Mouse (Mus musculus): Measurements from ENCODE around the gene Rcor1. TPM values are rescaled to one million over a fixed set of nuclear protein-coding genes. Genes with fewer than 3 reads are reported as not detected.

The Rcor1 gene
- 10 to 100 TPM; 35.8 to 41.3 TPM for total RNA-seq (2023)

GRCm38 (mm10) chr12:111038976-111039612 is at the start of gene Rcor1:
Gene Rcor1, plus strand, starts transcription at chr12:111039351.

Other genes starting within 250 kb of the Rcor1 start
- gene Mok, start 198.4 kb upstream of the Rcor1 start, total RNA-seq (2023) = not detected
- gene Zfp839, start 189.1 kb upstream of the Rcor1 start, total RNA-seq (2023) = 10 to 100 TPM; 17.1 to 17.3 TPM
- gene Cinp, start 150.2 kb upstream of the Rcor1 start, total RNA-seq (2023) = 10 to 100 TPM; 25.3 to 38.6 TPM
- gene Tecpr2, start 150.1 kb upstream of the Rcor1 start, total RNA-seq (2023) = 1 to 10 TPM; 7.8 to 8.6 TPM
- 10 to 100 TPM in 1 of 2 experiments, 1 to 10 TPM in 1; 9.1 to 10.4 TPM for gene Ankrd9, start 60.3 kb upstream of the Rcor1 start, total RNA-seq (2023)
- 10 to 100 TPM; 80.2 to 84.2 TPM for gene Traf3, start 127.0 kb downstream of the Rcor1 start, total RNA-seq (2023)
- gene 4930595D18Rik, start 145.1 kb downstream of the Rcor1 start, total RNA-seq (2023) = not detected
- 1 to 10 TPM; 3.8 to 5.6 TPM for gene Amn, start 231.7 kb downstream of the Rcor1 start, total RNA-seq (2023)

Data from B cell, adult 67 days (primary cell).